Mouse (Mus musculus): ENCODE data around the gene Itgav.

GRCm38 (mm10) chr2:83825161-83825560 lies 101.0 kb downstream of the Itgav start:
- TF ChIP-seq TAL1 (IDR thresholded peaks at IDR 0.05; ENCODE audit: low read length) (no peak), GATA1 (IDR thresholded peaks at IDR 0.05; ENCODE audit: low read length) (no peak)
